Mouse (Mus musculus) midbrain, postnatal 0 days (tissue): ENCODE results near the gene Vrk3. TPM values are rescaled to one million over a fixed set of nuclear protein-coding genes. Genes with fewer than 3 reads are reported as not detected.
"Not testable (repeated sequence)": the region's sequence is repeated elsewhere in the genome, so short reads cannot be mapped to it uniquely, and the experiment has no call there.

Experiments used
- ATAC-seq: fragments of 200-750 bp; cut with Nextera tagmentation; 2 replicates; pipeline ENCODE4 v1.8.0; 2017; ENCODE audit warnings: moderate number of reproducible peaks, mild to moderate bottlenecking, moderate TSS enrichment, moderate library complexity; ENCODE audit not compliant: low FRiP score
- DNase-seq: peaks from one replicate; pipeline ENCODE4 v3.0.0-alpha.2; 2015; ENCODE audit warnings: low spot score
- H3K27ac ChIP-seq: fragments of 300-500 bp; sonication (generic); 2 replicates; pipeline ENCODE4 v1.5.1; 2014; ENCODE audit warnings: low read depth, mild to moderate bottlenecking, low read length, mixed read lengths
- H3K27me3 ChIP-seq: fragments of 300-500 bp; sonication (generic); 2 replicates; pipeline ENCODE4 v1.6.1; 2014; ENCODE audit warnings: low read length, control low read depth, mixed read lengths; ENCODE audit not compliant: insufficient read depth
- H3K36me3 ChIP-seq: fragments of 300-500 bp; sonication (generic); 2 replicates; pipeline ENCODE4 v1.6.1; 2014; ENCODE audit warnings: low read length, control low read depth, mixed read lengths; ENCODE audit not compliant: insufficient read depth
- H3K4me1 ChIP-seq: fragments of 300-500 bp; sonication (generic); 2 replicates; pipeline ENCODE4 v1.6.1; 2014; ENCODE audit warnings: mild to moderate bottlenecking, control low read depth, antibody characterized with exemption, low read length, mixed read lengths; ENCODE audit not compliant: insufficient read depth
- H3K4me2 ChIP-seq: fragments of 300-500 bp; sonication (generic); 2 replicates; pipeline ENCODE4 v1.6.1; 2014; ENCODE audit warnings: low read depth, mild to moderate bottlenecking, low read length, mixed read lengths; ENCODE audit not compliant: poor library complexity, severe bottlenecking
- H3K4me3 ChIP-seq: fragments of 300-500 bp; sonication (generic); 2 replicates; pipeline ENCODE4 v1.5.1; 2014; ENCODE audit warnings: low read depth, mild to moderate bottlenecking, low read length, moderate library complexity
- H3K9ac ChIP-seq: fragments of 300-500 bp; sonication (generic); replicated peaks from 2 replicates; pipeline ENCODE4 v1.6.1; 2014; ENCODE audit warnings: mild to moderate bottlenecking, low read length, moderate library complexity, mixed read lengths; ENCODE audit not compliant: poor library complexity, severe bottlenecking
- H3K9me3 ChIP-seq: fragments of 300-500 bp; sonication (generic); 2 replicates; pipeline ENCODE4 v1.6.1; 2016; ENCODE audit warnings: low read length, control low read depth
- CTCF ChIP-seq: IDR thresholded peaks from 2 replicates; pipeline ENCODE4 v1.5.1; 2016; ENCODE audit warnings: antibody characterized with exemption, mild to moderate bottlenecking
- WGBS: fragments of 180-500 bp; shearing (Covaris S2); extraction: QIAGEN DNeasy Blood & Tissue Kit; methylation state at CpG from one replicate; pipeline ENCODE4 v1.1.7; 2014; 5-methylcytosine and 5-hydroxymethylcytosine counted together
- polyA plus RNA-seq: library from polyadenylated mRNA; unstranded; fragments of >200 nt; fragmentation: Nextera tagmentation; extraction: Ambion mirVana; gene quantifications from 2 replicates; pipeline ENCODE4 v1.2.1, GENCODE M21; 2015
- total RNA-seq: library from RNA; depleted of rRNA; stranded (reverse); fragments of >200 nt; gene quantifications from 2 replicates; pipeline ENCODE4 v1.2.3, GENCODE M21; 2014

Vrk3 gene
- total and polyA plus RNA-seq, 2 experiments from 2014 or later = 23.3 to 23.5 TPM

DNA sequence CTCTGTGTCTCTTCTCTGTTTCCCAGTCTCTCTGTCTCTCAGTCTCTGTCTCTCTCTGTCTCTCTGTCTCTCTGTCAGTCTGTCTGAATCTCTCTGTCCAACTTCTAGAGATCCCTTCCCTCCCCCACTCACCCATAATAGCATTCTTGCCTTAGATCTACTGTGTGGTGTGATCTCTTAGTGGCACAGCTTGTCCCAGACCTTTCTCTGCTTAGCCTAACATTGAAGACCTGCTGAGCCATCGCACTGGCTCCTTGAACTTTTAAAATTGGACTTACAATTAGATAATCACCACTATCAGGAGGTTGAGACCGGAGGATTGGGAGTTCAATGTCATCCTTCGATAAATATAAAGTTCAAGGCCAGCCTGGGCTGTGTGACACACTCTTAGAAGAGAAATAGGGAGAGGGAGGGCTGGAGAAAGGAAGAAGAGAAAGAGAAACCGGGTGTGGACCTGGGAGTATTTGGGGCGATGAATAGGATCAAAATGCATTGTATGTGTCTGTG is 41.0 kb upstream of the Vrk3 start:
- WGBS = 90% methylated on average over 5 of the region's 5 CpGs
- Histone ChIP-seq H3K9me3 (no peaks in the 10 kb centered on the region), H3K27ac (no peak overlapping the region), H3K4me2 (no peak overlapping the region), H3K36me3 (no peaks in the 10 kb centered on the region), H3K27me3 (no peaks in the 10 kb centered on the region), H3K9ac (no peak overlapping the region), H3K4me3 (no peak overlapping the region), H3K4me1 (no peaks in the 10 kb centered on the region)
- ATAC-seq = no peak
- DNase-seq = no peak
- TF ChIP-seq CTCF = no peak

DNA sequence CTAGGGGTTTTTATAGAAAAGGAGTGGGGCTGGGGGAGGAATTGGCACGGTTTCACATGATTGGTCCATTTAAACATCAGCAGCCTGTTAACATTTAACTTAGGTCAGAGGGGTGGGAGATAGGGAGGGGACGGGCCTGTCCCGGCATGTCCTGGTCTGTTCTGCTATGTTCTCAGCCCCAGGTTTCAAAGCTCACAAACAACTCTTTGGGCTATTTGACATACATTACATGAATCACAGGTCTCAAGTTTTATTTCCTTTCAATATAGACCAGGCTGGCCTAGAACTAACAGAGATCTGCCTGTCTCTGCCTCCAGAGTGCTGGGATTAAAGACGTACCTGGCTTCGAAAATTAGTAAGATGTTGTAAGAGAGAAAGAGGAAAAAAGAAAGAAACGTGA is 40.1 kb upstream of the Vrk3 start:
- not testable (repeated sequence) for H3K9me3 ChIP-seq, H3K4me2 ChIP-seq, H3K36me3 ChIP-seq, H3K27me3 ChIP-seq, DNase-seq, ATAC-seq, H3K9ac ChIP-seq, H3K4me1 ChIP-seq, H3K4me3 ChIP-seq, H3K27ac ChIP-seq
- 87% methylated on average over 6 of the region's 6 CpGs for WGBS

GRCm38 (mm10) chr7:44708574-44708973 is 39.6 kb upstream of the Vrk3 start, which contains the start of gene Izumo2:
TSS of gene Izumo2 (plus strand) at chr7:44708742.
- Histone ChIP-seq H3K4me3 (no peak within 1 kb of the TSS), H3K4me2 (no peak within 1 kb of the TSS), H3K9me3 (no peaks in the 10 kb centered on the region), H3K27me3 (no peaks in the 10 kb centered on the region), H3K4me1 (no peaks in the 10 kb centered on the region), H3K27ac (no peak within 1 kb of the TSS), H3K9ac (no peak within 1 kb of the TSS), H3K36me3 (no peaks in the 10 kb centered on the region)
- ATAC-seq (no peak), DNase-seq (no peak)
- no peak for TF ChIP-seq CTCF
- WGBS = 75% methylated on average over 14 of the region's 14 CpGs

DNA sequence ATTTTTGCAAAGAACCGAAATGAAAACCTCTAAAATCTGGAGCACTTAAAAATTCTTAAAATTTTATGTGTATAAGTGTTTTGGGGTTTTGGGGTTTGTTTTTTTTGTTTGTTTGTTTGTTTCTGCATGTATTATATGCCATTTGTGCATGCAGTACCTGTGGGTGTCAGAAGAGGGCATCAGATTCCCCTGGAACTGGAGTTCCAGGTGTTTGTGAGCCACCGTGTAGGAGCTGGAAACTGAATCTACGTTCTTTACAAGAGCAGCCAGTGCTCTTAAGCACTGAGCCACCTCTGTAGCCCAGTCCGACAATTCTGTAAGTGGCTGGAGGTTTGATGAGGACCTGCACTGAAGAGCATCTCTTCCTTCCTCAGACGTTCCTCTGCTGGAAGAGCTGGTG is 38.3 kb upstream of the Vrk3 start:
- DNase-seq = no peak
- Histone ChIP-seq H3K27ac (no peak overlapping the region), H3K36me3 (no peaks in the 10 kb centered on the region), H3K27me3 (no peaks in the 10 kb centered on the region), H3K9me3 (no peaks in the 10 kb centered on the region), H3K4me2 (no peak overlapping the region), H3K4me3 (no peak overlapping the region), H3K9ac (no peak overlapping the region), H3K4me1 (no peaks in the 10 kb centered on the region)
- no peak for ATAC-seq
- WGBS = 79% methylated on average over 5 of the region's 5 CpGs
- no peak; the same call in 1 of the 2 replicates for TF ChIP-seq CTCF

DNA sequence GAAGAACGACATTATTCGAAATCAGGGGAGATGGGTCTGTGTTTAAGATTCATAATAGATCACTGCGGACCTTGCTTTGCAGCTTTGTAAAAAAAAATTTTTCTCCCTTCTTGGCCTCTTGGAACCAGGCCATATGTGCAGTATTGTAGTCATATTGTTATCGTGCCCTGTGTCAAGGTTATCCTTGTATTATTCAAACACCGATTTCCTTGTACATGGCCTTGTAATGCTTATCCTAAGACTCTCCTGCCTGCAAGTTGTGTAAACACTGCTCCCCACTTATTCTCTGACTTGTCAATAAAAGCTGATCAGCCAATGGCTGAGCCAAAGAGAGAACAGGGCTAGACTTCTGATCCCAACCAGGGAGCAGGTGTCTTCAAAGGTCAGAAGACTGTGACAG is 26.2 kb upstream of the Vrk3 start:
- H3K36me3 ChIP-seq = no peaks in the 10 kb centered on the region
- DNase-seq (no peak), ATAC-seq (no peak)
- H3K27me3 ChIP-seq = no peaks in the 10 kb centered on the region
- no peak overlapping the region for H3K27ac ChIP-seq
- H3K9ac ChIP-seq = no peak overlapping the region
- no peaks in the 10 kb centered on the region for H3K9me3 ChIP-seq
- no peak overlapping the region for H3K4me2 ChIP-seq
- H3K4me3 ChIP-seq = no peak overlapping the region
- no peaks in the 10 kb centered on the region for H3K4me1 ChIP-seq
- no peak for TF ChIP-seq CTCF
- WGBS = 83% methylated on average over 5 of the region's 5 CpGs

- 13% methylated on average over 7 of the region's 7 CpGs for WGBS
- no peak for ATAC-seq
Measured at GRCm38 (mm10) chr7:44724316-44724715, 23.9 kb upstream of the Vrk3 start.

More at GRCm38 (mm10) chr7:44724316-44724715, 23.9 kb upstream of the Vrk3 start:
- Histone ChIP-seq H3K9me3 (no peaks in the 10 kb centered on the region), H3K27me3 (no peaks in the 10 kb centered on the region), H3K4me2 (no peak overlapping the region), H3K9ac (no peak overlapping the region; the same call in 1 of the 2 replicates), H3K4me3 (no peak overlapping the region), H3K4me1 (no peaks in the 10 kb centered on the region), H3K36me3 (no peaks in the 10 kb centered on the region), H3K27ac (no peak overlapping the region)
- peak; percentile 69 for TF ChIP-seq CTCF
- DNase-seq = peak; percentile 56
